Mouse (Mus musculus): Measurements from ENCODE around the gene Icmt. TPM values are rescaled to one million over a fixed set of nuclear protein-coding genes. Genes with fewer than 3 reads are reported as not detected.

Icmt gene
- polyA plus RNA-seq, 1 experiment from 2014 or later, result 19.3 TPM

DNA sequence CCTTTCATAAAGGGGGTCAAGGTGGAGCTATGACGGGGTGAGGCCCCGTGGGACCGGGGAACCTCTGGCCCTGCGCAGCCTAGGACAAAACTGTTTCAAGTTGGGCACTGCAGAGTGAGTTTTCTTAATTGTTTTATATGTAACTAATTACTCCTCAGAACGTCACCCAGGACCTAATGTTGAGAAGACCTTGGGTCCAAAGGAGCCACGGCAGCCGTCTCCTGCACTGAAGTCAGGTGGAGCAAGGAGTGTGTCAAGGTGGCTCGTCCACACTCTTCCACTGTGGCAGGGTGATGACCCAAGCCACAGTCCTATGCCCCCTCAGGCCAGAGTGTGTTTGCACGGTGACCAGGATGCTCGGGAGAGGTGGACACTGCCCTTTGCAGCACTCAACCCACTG lies 6.1 kb downstream of the Icmt start:
- Histone ChIP-seq H3K36me3 (ENCODE audit: control insufficient read depth, insufficient read depth) (peaks cover 14% of the 10 kb centered on the region), H3K9ac (ENCODE audit: low read length) (no peak overlapping the region), H3K27me3 (ENCODE audit: control insufficient read depth, insufficient read depth, low read length) (no peaks in the 10 kb centered on the region), H3K4me3 (ENCODE audit: low read length) (no peak overlapping the region), H3K4me1 (ENCODE audit: control insufficient read depth, insufficient read depth, low read length) (peaks cover 7% of the 10 kb centered on the region), H3K27ac (ENCODE audit: low read length) (no peak overlapping the region), H3K9me3 (replicated peaks; ENCODE audit: control insufficient read depth, low read length) (no peaks in the 10 kb centered on the region), H3K4me2 (ENCODE audit: low read depth, low read length) (no peak overlapping the region)
- 92% methylated on average over 10 of the region's 10 CpGs for WGBS
- no peak for ATAC-seq (replicated peaks; ENCODE audit: extremely low read depth, insufficient read depth, low FRiP score)

DNA sequence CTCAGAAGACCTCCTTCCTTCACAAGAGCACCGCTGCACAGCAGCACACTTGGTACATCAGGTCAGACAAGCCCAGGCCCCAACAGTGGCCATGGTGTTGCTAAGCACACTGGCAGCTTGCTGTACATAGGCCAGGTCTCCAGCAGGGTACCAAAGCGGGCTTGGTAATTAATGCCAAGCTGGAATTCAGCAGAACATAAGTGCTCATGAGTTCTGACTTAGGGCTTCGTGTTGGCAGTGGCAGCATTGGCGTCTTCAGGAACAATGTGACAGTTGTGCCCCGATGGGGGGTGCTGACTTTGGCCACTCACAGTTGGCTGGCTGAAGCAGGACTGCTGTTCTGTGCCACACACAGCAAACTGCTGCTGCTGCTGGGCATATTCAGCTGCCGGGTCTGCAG lies 7.7 kb downstream of the Icmt start:
- Histone ChIP-seq H3K9me3 (replicated peaks; ENCODE audit: control insufficient read depth, low read length) (no peaks in the 10 kb centered on the region), H3K27me3 (ENCODE audit: control insufficient read depth, insufficient read depth, low read length) (no peaks in the 10 kb centered on the region), H3K4me1 (ENCODE audit: control insufficient read depth, insufficient read depth, low read length) (0 out of 2 replicates have a peak, but pooled peaks cover 2% of the 10 kb centered on the region), H3K9ac (ENCODE audit: low read length) (no peak overlapping the region), H3K4me2 (ENCODE audit: low read depth, low read length) (no peak overlapping the region), H3K4me3 (ENCODE audit: low read length) (no peak overlapping the region), H3K27ac (ENCODE audit: low read length) (no peak overlapping the region), H3K36me3 (ENCODE audit: control insufficient read depth, insufficient read depth) (peaks cover 24% of the 10 kb centered on the region)
- no peak for ATAC-seq (replicated peaks; ENCODE audit: extremely low read depth, insufficient read depth, low FRiP score)
- 87% methylated on average over 6 of the region's 6 CpGs for WGBS

DNA sequence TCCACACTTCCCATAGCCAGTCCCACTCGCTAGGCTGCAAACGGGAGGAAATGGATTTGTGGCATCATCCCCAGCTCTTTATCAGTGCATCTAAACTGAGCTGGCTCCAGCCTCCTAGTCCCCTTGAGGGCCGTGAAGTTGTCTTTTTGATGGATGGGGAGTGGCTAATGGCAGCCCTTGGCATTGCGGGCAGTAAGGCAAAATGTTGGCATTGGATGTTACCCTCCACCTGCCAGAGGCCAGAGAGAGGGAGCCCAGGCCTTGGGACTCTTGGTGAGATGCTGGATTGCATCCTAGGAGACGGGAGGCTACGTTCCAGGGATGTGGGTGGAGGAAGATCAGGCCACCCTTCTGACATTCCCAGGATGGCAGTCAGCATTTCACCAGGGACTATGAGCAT lies 9.0 kb downstream of the Icmt start:
- Histone ChIP-seq H3K27ac (ENCODE audit: low read length) (no peak overlapping the region), H3K9me3 (replicated peaks; ENCODE audit: control insufficient read depth, low read length) (no peaks in the 10 kb centered on the region), H3K4me2 (ENCODE audit: low read depth, low read length) (no peak overlapping the region), H3K4me3 (ENCODE audit: low read length) (no peak overlapping the region), H3K36me3 (ENCODE audit: control insufficient read depth, insufficient read depth) (peaks cover 21% of the 10 kb centered on the region), H3K4me1 (ENCODE audit: control insufficient read depth, insufficient read depth, low read length) (0 out of 2 replicates have a peak, but pooled peaks cover 2% of the 10 kb centered on the region), H3K27me3 (ENCODE audit: control insufficient read depth, insufficient read depth, low read length) (no peaks in the 10 kb centered on the region), H3K9ac (ENCODE audit: low read length) (no peak overlapping the region)
- WGBS, result 76% methylated on average over 6 of the region's 6 CpGs
- no peak for ATAC-seq (replicated peaks; ENCODE audit: extremely low read depth, insufficient read depth, low FRiP score)

DNA sequence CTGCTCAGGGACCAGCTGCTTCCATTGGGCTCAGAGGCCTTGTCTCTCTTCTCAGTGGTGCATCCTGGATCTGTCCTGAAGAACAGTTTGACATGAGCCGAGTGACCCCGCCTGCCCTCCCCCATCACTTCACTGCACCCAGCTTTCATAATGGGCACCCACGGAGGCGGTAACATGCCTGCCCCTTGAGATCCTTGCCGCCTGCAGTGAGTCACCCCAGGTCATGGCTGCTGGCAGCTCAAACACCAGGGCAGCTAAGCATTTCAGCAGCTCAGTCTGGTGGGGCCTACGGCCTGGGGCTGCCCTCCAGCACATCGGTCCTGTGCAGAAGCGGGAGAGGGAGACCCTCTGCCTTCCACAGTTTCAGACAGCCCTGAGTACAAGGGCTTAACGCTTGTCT lies 10.5 kb downstream of the Icmt start:
- Histone ChIP-seq H3K4me2 (ENCODE audit: low read depth, low read length) (no peak overlapping the region), H3K27ac (ENCODE audit: low read length) (no peak overlapping the region), H3K4me3 (ENCODE audit: low read length) (no peak overlapping the region), H3K27me3 (ENCODE audit: control insufficient read depth, insufficient read depth, low read length) (peaks cover 7% of the 10 kb centered on the region; the same call in 1 of the 2 replicates), H3K9me3 (replicated peaks; ENCODE audit: control insufficient read depth, low read length) (no peaks in the 10 kb centered on the region), H3K36me3 (ENCODE audit: control insufficient read depth, insufficient read depth) (peaks cover 27% of the 10 kb centered on the region), H3K4me1 (ENCODE audit: control insufficient read depth, insufficient read depth, low read length) (0 out of 2 replicates have a peak, but pooled peaks cover 2% of the 10 kb centered on the region), H3K9ac (ENCODE audit: low read length) (no peak overlapping the region)
- 79% methylated on average over 9 of the region's 9 CpGs for WGBS
- ATAC-seq (replicated peaks; ENCODE audit: extremely low read depth, insufficient read depth, low FRiP score), result no peak

DNA sequence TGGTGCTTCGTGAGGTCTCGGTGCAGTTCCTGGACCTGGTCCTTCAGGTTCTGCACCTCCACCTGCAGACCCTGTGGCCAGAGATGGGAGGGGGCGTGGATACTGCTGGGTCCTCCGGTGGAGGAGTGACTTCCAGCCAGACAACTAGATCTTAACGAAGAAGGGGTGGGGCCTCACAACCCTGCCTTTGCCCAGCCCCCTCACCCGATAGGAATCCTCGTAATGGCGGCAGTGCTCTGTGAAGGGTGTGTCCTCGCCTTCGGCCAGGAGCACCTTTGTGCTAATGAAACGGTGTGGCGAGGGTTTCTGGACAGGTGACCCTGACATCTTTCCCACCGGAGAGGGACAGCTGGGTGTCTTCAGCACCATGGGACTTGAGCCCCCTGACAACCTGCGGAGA lies 15.2 kb downstream of the Icmt start:
- H3K9me3 ChIP-seq (replicated peaks; ENCODE audit: control insufficient read depth, low read length), result no peaks in the 10 kb centered on the region
- no peak overlapping the region for H3K27ac ChIP-seq (ENCODE audit: low read length)
- no peak overlapping the region for H3K4me3 ChIP-seq (ENCODE audit: low read length)
- H3K9ac ChIP-seq (ENCODE audit: low read length), result no peak overlapping the region
- WGBS, result 27% methylated on average over 14 of the region's 14 CpGs
- peaks cover 32% of the 10 kb centered on the region for H3K27me3 ChIP-seq (ENCODE audit: control insufficient read depth, insufficient read depth, low read length)
- ATAC-seq (replicated peaks; ENCODE audit: extremely low read depth, insufficient read depth, low FRiP score), result no peak
- H3K36me3 ChIP-seq (ENCODE audit: control insufficient read depth, insufficient read depth), result peaks cover 16% of the 10 kb centered on the region
- peaks cover 29% of the 10 kb centered on the region for H3K4me1 ChIP-seq (ENCODE audit: control insufficient read depth, insufficient read depth, low read length)
- no peak overlapping the region for H3K4me2 ChIP-seq (ENCODE audit: low read depth, low read length)

DNA sequence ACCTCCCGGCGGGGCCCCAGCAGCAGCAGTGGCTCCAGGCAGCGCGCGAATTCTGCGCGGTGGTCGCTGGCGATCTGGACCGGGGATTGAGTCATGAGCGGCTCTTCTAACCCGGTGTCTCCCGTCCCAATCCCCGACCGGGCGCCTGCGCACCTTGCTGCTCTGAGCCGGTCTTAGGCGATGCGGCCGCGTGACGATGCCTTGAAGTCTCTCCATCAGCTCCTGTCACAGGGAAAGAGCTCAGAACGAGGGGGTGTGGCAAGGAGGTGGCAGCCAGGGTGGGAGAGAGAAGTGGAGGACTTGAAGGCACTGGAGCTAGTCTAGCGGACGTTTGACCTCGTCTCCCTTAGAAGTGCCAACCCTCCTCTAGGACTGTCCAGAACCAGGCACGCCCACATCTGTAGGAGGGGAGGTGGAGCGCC lies 16.2 kb downstream of the Icmt start:
- peak overlapping the region; percentile 35; the same call in 1 of the 2 replicates for H3K9ac ChIP-seq (ENCODE audit: low read length)
- H3K27me3 ChIP-seq (ENCODE audit: control insufficient read depth, insufficient read depth, low read length), result peaks cover 34% of the 10 kb centered on the region
- peak overlapping the region; percentile 26 for H3K4me3 ChIP-seq (ENCODE audit: low read length)
- no peaks in the 10 kb centered on the region for H3K9me3 ChIP-seq (replicated peaks; ENCODE audit: control insufficient read depth, low read length)
- H3K4me2 ChIP-seq (ENCODE audit: low read depth, low read length), result peak overlapping the region; percentile 46
- H3K4me1 ChIP-seq (ENCODE audit: control insufficient read depth, insufficient read depth, low read length), result peaks cover 29% of the 10 kb centered on the region
- no peak for ATAC-seq (replicated peaks; ENCODE audit: extremely low read depth, insufficient read depth, low FRiP score)
- H3K36me3 ChIP-seq (ENCODE audit: control insufficient read depth, insufficient read depth), result peaks cover 16% of the 10 kb centered on the region
- 5% methylated on average over 29 of the region's 29 CpGs for WGBS
- no peak overlapping the region for H3K27ac ChIP-seq (ENCODE audit: low read length)

GRCm38 (mm10) chr4:152313934-152314333 lies 16.9 kb downstream of the Icmt start:
- Histone ChIP-seq H3K27me3 (ENCODE audit: control insufficient read depth, insufficient read depth, low read length) (peaks cover 34% of the 10 kb centered on the region), H3K9ac (ENCODE audit: low read length) (no peak overlapping the region), H3K4me2 (ENCODE audit: low read depth, low read length) (no peak overlapping the region; the same call in 1 of the 2 replicates), H3K9me3 (replicated peaks; ENCODE audit: control insufficient read depth, low read length) (no peaks in the 10 kb centered on the region), H3K36me3 (ENCODE audit: control insufficient read depth, insufficient read depth) (peaks cover 10% of the 10 kb centered on the region), H3K4me1 (ENCODE audit: control insufficient read depth, insufficient read depth, low read length) (peaks cover 29% of the 10 kb centered on the region), H3K27ac (ENCODE audit: low read length) (no peak overlapping the region), H3K4me3 (ENCODE audit: low read length) (no peak overlapping the region)
- ATAC-seq (replicated peaks; ENCODE audit: extremely low read depth, insufficient read depth, low FRiP score), result no peak

GRCm38 (mm10) chr4:152315498-152316213 lies 18.6 kb downstream of the Icmt start:
- no peak for ATAC-seq (replicated peaks; ENCODE audit: extremely low read depth, insufficient read depth, low FRiP score)
- 3% methylated on average over 43 of the region's 43 CpGs for WGBS

GRCm38 (mm10) chr4:152317631-152318033 lies 20.6 kb downstream of the Icmt start:
- peak overlapping the region; percentile 100 for H3K27ac ChIP-seq (ENCODE audit: low read length)
- peak; percentile 74 for ATAC-seq (replicated peaks; ENCODE audit: extremely low read depth, insufficient read depth, low FRiP score)
- H3K27me3 ChIP-seq (ENCODE audit: control insufficient read depth, insufficient read depth, low read length), result peaks cover 27% of the 10 kb centered on the region
- no peaks in the 10 kb centered on the region for H3K36me3 ChIP-seq (ENCODE audit: control insufficient read depth, insufficient read depth)
- 32% methylated on average over 6 of the region's 6 CpGs for WGBS
- peak overlapping the region; percentile 81 for H3K4me2 ChIP-seq (ENCODE audit: low read depth, low read length)
- H3K9ac ChIP-seq (ENCODE audit: low read length), result peak overlapping the region; percentile 82
- peak overlapping the region; percentile 62 for H3K4me3 ChIP-seq (ENCODE audit: low read length)
- H3K9me3 ChIP-seq (replicated peaks; ENCODE audit: control insufficient read depth, low read length), result no peaks in the 10 kb centered on the region
- peaks cover 34% of the 10 kb centered on the region for H3K4me1 ChIP-seq (ENCODE audit: control insufficient read depth, insufficient read depth, low read length)

More at GRCm38 (mm10) chr4:152315498-152316213, 18.6 kb downstream of the Icmt start:
- Histone ChIP-seq H3K9ac (ENCODE audit: low read length) (peak overlapping the region; percentile 82), H3K27me3 (ENCODE audit: control insufficient read depth, insufficient read depth, low read length) (peaks cover 34% of the 10 kb centered on the region), H3K4me1 (ENCODE audit: control insufficient read depth, insufficient read depth, low read length) (peaks cover 34% of the 10 kb centered on the region), H3K4me3 (ENCODE audit: low read length) (peak overlapping the region; percentile 62), H3K36me3 (ENCODE audit: control insufficient read depth, insufficient read depth) (peaks cover 6% of the 10 kb centered on the region; the same call in 1 of the 2 replicates), H3K27ac (ENCODE audit: low read length) (peak overlapping the region; percentile 52), H3K4me2 (ENCODE audit: low read depth, low read length) (peak overlapping the region; percentile 81), H3K9me3 (replicated peaks; ENCODE audit: control insufficient read depth, low read length) (no peaks in the 10 kb centered on the region)

All from heart, embryonic 16.5 days (tissue).